Mouse (Mus musculus): ENCODE measurements around the gene Gcnt2. TPM values are rescaled to one million over a fixed set of nuclear protein-coding genes. Genes with fewer than 3 reads are reported as not detected.
A peak's percentile ranks its signal among the peaks of the same experiment; 100 is the strongest.

Gcnt2 gene
- polyA plus RNA-seq, 1 experiment from 2014 or later: 5.7 TPM

GRCm38 (mm10) chr13:40843418-40844067, 16.0 kb upstream of the Gcnt2 start:
- 20% methylated on average over 5 of the region's 5 CpGs for WGBS
- no peaks in the 10 kb centered on the region for H3K36me3 ChIP-seq (ENCODE audit: control insufficient read depth, insufficient read depth, low read length)
- H3K9me3 ChIP-seq (ENCODE audit: control insufficient read depth, low read length): no peaks in the 10 kb centered on the region
- peak; percentile 33; the same call in 1 of the 2 replicates for ATAC-seq (ENCODE audit: low FRiP score, low TSS enrichment)
- no peak overlapping the region for H3K9ac ChIP-seq (ENCODE audit: low read length)
- DNase-seq (ENCODE audit: low spot score): peak; percentile 79
- 0 out of 2 replicates have a peak overlapping the region, but pooled peaks have one; percentile 6 for H3K4me2 ChIP-seq (replicated peaks; ENCODE audit: low read depth)
- H3K4me1 ChIP-seq (replicated peaks; ENCODE audit: control insufficient read depth, insufficient read depth): no peaks in the 10 kb centered on the region
- H3K27ac ChIP-seq (replicated peaks): no peak overlapping the region
- no peak overlapping the region for H3K4me3 ChIP-seq (ENCODE audit: low read depth, low read length)
- TF ChIP-seq CTCF (IDR thresholded peaks at IDR 0.05; ENCODE audit: low read depth) (peak; percentile 96), EP300 (optimal IDR thresholded peaks at IDR 0.05) (no peak)
- H3K27me3 ChIP-seq (ENCODE audit: control insufficient read depth, insufficient read depth, low read length): no peaks in the 10 kb centered on the region; the same call in 1 of the 2 replicates

GRCm38 (mm10) chr13:40844144-40844543, 15.4 kb upstream of the Gcnt2 start:
- H3K36me3 ChIP-seq (ENCODE audit: control insufficient read depth, insufficient read depth, low read length): no peaks in the 10 kb centered on the region
- no peaks in the 10 kb centered on the region for H3K9me3 ChIP-seq (ENCODE audit: control insufficient read depth, low read length)
- H3K4me3 ChIP-seq (ENCODE audit: low read depth, low read length): no peak overlapping the region
- H3K4me1 ChIP-seq (replicated peaks; ENCODE audit: control insufficient read depth, insufficient read depth): no peaks in the 10 kb centered on the region
- TF ChIP-seq EP300 (optimal IDR thresholded peaks at IDR 0.05) (no peak), CTCF (IDR thresholded peaks at IDR 0.05; ENCODE audit: low read depth) (no peak)
- no peak overlapping the region for H3K4me2 ChIP-seq (replicated peaks; ENCODE audit: low read depth)
- H3K27ac ChIP-seq (replicated peaks): no peak overlapping the region
- DNase-seq (ENCODE audit: low spot score) (no peak), ATAC-seq (ENCODE audit: low FRiP score, low TSS enrichment) (no peak)
- no peak overlapping the region for H3K9ac ChIP-seq (ENCODE audit: low read length)
- no peaks in the 10 kb centered on the region; the same call in 1 of the 2 replicates for H3K27me3 ChIP-seq (ENCODE audit: control insufficient read depth, insufficient read depth, low read length)
- 89% methylated on average over 5 of the region's 5 CpGs for WGBS

- no peaks in the 10 kb centered on the region; the same call in 1 of the 2 replicates for H3K27me3 ChIP-seq (ENCODE audit: control insufficient read depth, insufficient read depth, low read length)
- no peak overlapping the region for H3K4me2 ChIP-seq (replicated peaks; ENCODE audit: low read depth)
- H3K4me3 ChIP-seq (ENCODE audit: low read depth, low read length): no peak overlapping the region
- no peaks in the 10 kb centered on the region for H3K9me3 ChIP-seq (ENCODE audit: control insufficient read depth, low read length)
- no peaks in the 10 kb centered on the region for H3K4me1 ChIP-seq (replicated peaks; ENCODE audit: control insufficient read depth, insufficient read depth)
- 34% methylated on average over 6 of the region's 6 CpGs for WGBS
- TF ChIP-seq EP300 (optimal IDR thresholded peaks at IDR 0.05) (no peak), CTCF (IDR thresholded peaks at IDR 0.05; ENCODE audit: low read depth) (no peak)
- ATAC-seq (ENCODE audit: low FRiP score, low TSS enrichment): no peak
- H3K9ac ChIP-seq (ENCODE audit: low read length): no peak overlapping the region
- H3K27ac ChIP-seq (replicated peaks): no peak overlapping the region
- DNase-seq (ENCODE audit: low spot score): no peak
- H3K36me3 ChIP-seq (ENCODE audit: control insufficient read depth, insufficient read depth, low read length): no peaks in the 10 kb centered on the region
Observed at GRCm38 (mm10) chr13:40845951-40846350, 13.6 kb upstream of the Gcnt2 start.

- DNase-seq (ENCODE audit: low spot score) (no peak), ATAC-seq (ENCODE audit: low FRiP score, low TSS enrichment) (no peak)
- H3K4me1 ChIP-seq (replicated peaks; ENCODE audit: control insufficient read depth, insufficient read depth): no peaks in the 10 kb centered on the region
- TF ChIP-seq EP300 (optimal IDR thresholded peaks at IDR 0.05): no peak
- peak; percentile 58 for TF ChIP-seq CTCF (IDR thresholded peaks at IDR 0.05; ENCODE audit: low read depth)
- H3K4me2 ChIP-seq (replicated peaks; ENCODE audit: low read depth): no peak overlapping the region
- H3K9ac ChIP-seq (ENCODE audit: low read length): no peak overlapping the region
- H3K9me3 ChIP-seq (ENCODE audit: control insufficient read depth, low read length): no peaks in the 10 kb centered on the region
- H3K36me3 ChIP-seq (ENCODE audit: control insufficient read depth, insufficient read depth, low read length): no peaks in the 10 kb centered on the region
- no peaks in the 10 kb centered on the region; the same call in 1 of the 2 replicates for H3K27me3 ChIP-seq (ENCODE audit: control insufficient read depth, insufficient read depth, low read length)
- no peak overlapping the region for H3K4me3 ChIP-seq (ENCODE audit: low read depth, low read length)
- WGBS: 66% methylated on average over 9 of the region's 9 CpGs
- H3K27ac ChIP-seq (replicated peaks): no peak overlapping the region
Observed at GRCm38 (mm10) chr13:40846375-40846774, 13.2 kb upstream of the Gcnt2 start.

GRCm38 (mm10) chr13:40847898-40848297, 11.7 kb upstream of the Gcnt2 start:
- Histone ChIP-seq H3K27ac (replicated peaks) (no peak overlapping the region), H3K9ac (ENCODE audit: low read length) (no peak overlapping the region), H3K4me3 (ENCODE audit: low read depth, low read length) (no peak overlapping the region), H3K36me3 (ENCODE audit: control insufficient read depth, insufficient read depth, low read length) (no peaks in the 10 kb centered on the region), H3K4me2 (replicated peaks; ENCODE audit: low read depth) (no peak overlapping the region), H3K9me3 (ENCODE audit: control insufficient read depth, low read length) (no peaks in the 10 kb centered on the region), H3K27me3 (ENCODE audit: control insufficient read depth, insufficient read depth, low read length) (no peaks in the 10 kb centered on the region; the same call in 1 of the 2 replicates), H3K4me1 (replicated peaks; ENCODE audit: control insufficient read depth, insufficient read depth) (no peaks in the 10 kb centered on the region)
- ATAC-seq (ENCODE audit: low FRiP score, low TSS enrichment) (no peak), DNase-seq (ENCODE audit: low spot score) (no peak)
- 61% methylated on average over 4 of the region's 4 CpGs for WGBS
- TF ChIP-seq EP300 (optimal IDR thresholded peaks at IDR 0.05) (no peak), CTCF (IDR thresholded peaks at IDR 0.05; ENCODE audit: low read depth) (no peak)

GRCm38 (mm10) chr13:40850686-40851085, 8.9 kb upstream of the Gcnt2 start:
- WGBS: 85% methylated on average over 6 of the region's 6 CpGs
- H3K9ac ChIP-seq (ENCODE audit: low read length): no peak overlapping the region
- no peaks in the 10 kb centered on the region for H3K9me3 ChIP-seq (ENCODE audit: control insufficient read depth, low read length)
- no peak for ATAC-seq (ENCODE audit: low FRiP score, low TSS enrichment)
- H3K36me3 ChIP-seq (ENCODE audit: control insufficient read depth, insufficient read depth, low read length): no peaks in the 10 kb centered on the region
- no peak for DNase-seq (ENCODE audit: low spot score)
- TF ChIP-seq CTCF (IDR thresholded peaks at IDR 0.05; ENCODE audit: low read depth) (no peak), EP300 (optimal IDR thresholded peaks at IDR 0.05) (no peak)
- 0 out of 2 replicates have a peak, but pooled peaks cover 3% of the 10 kb centered on the region for H3K4me1 ChIP-seq (replicated peaks; ENCODE audit: control insufficient read depth, insufficient read depth)
- no peaks in the 10 kb centered on the region for H3K27me3 ChIP-seq (ENCODE audit: control insufficient read depth, insufficient read depth, low read length)
- no peak overlapping the region for H3K4me2 ChIP-seq (replicated peaks; ENCODE audit: low read depth)
- no peak overlapping the region for H3K27ac ChIP-seq (replicated peaks)
- H3K4me3 ChIP-seq (ENCODE audit: low read depth, low read length): no peak overlapping the region

All from stomach, postnatal 0 days (tissue).